Mouse (Mus musculus): ENCODE results near the gene Vmn2r35. TPM values are rescaled to one million over a fixed set of nuclear protein-coding genes. Genes with fewer than 3 reads are reported as not detected.
"Not testable (repeated sequence)": the region's sequence is repeated elsewhere in the genome, so short reads cannot be mapped to it uniquely, and the experiment has no call there.

Gene Vmn2r35
- total RNA-seq (2021): not detected
- long read RNA-seq, experiment 1: 0 reads
- long read RNA-seq, experiment 2: 0 reads

DNA sequence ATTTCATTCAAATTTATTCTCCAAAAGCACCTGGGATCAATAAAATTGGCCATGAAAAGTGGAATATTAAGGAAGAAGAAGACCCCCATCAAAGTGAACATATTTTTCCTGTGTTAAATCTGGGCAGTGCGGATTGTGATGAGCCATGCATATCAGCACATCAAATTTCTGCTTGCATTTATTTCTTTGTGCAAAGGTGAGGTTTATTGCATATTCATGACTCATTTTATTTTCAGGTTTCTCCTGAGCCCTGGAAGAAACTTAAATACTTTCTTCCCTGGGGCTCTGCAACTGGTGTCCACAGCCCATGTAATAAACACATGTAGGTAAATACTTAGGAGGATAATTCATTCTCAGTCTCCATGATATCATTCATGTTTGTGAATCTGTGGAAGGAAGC, at the start of gene Vmn2r35:
Gene Vmn2r35 (minus strand): TSS at position 101 of the 400 bp plus-strand sequence.
- DNase-seq: not testable (repeated sequence)

DNA sequence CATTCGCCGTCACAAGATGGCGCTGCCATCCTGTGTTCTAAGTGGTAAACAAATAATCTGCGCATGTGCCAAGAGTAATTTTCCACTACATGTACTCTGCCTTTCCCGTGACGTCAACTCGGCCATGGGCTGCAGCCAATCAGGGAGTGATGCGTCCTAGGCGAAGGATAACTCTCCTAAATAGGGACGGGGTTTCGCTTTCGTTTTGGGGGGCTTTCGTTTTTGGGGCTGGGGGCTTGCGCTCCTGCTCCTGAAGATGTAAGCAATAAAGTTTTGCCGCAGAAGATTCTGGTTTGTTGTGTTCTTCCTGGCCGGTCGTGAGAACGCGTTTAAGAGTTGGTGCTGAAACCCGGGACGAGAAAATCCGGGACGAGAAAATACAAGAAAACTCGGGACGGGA, 25.5 kb downstream of the Vmn2r35 start:
- DNase-seq: not testable (repeated sequence)

Other genes with a start within 250 kb of the Vmn2r35 start
- gene Vmn2r34, start 130.4 kb downstream of the Vmn2r35 start, total RNA-seq (2021): not detected
- not detected for gene Vmn2r36, start 82.6 kb upstream of the Vmn2r35 start, total RNA-seq (2021)

Measured in heart, adult 18-20 months (tissue).